Comparison of ENCODE assay signal across 7 mouse cellular contexts in the genomic region with DNA sequence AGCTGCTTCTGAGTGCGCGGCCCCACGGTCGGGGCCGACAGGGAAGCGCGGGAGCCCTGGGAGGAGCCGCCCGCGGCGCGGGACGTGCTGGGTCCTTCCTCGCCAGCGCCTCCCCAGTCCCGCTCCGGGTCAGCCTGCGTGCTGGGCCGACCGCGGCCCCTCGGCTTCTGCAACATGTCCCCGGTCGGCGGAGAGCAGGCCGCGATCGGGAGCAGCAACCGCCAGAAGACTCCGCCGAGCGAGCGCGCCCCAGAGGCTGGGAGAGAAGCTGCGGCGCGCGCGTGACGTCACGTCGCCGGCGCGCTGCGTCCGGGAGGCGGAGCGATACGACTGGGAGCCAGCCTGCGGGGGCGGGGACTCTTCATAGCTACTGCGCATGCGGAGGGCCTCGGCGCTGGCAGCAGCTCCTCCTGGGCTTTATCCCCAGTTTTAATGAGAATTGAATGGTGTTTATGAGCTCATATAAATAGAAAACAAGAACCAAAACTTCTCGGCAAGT. TPM values are rescaled to one million over a fixed set of nuclear protein-coding genes. Genes with fewer than 3 reads are reported as not detected.
DNase-seq lines count a peak whose midpoint lies in the region; ATAC-seq lines count a peak whose summit lies in the region.

A gene (minus strand): TSS at position 255 of the 499 bp plus-strand sequence.

- peak; percentile 99 for ATAC-seq in intestine, embryonic 15.5 days

- peak within 1 kb of the TSS; percentile 73 for H3K4me2 ChIP-seq in intestine, embryonic 15.5 days (replicated peaks)

- H3K27me3 ChIP-seq in intestine, embryonic 15.5 days (replicated peaks): no peaks in the 10 kb centered on the region
- H3K27me3 ChIP-seq in midbrain, embryonic 10.5 days (ENCODE audit: low read depth, poor library complexity, severe bottlenecking): no peaks in the 10 kb centered on the region

- no peaks in the 10 kb centered on the region for H3K36me3 ChIP-seq in intestine, embryonic 15.5 days
- peaks cover 15% of the 10 kb centered on the region for H3K36me3 ChIP-seq in midbrain, embryonic 10.5 days

- DNase-seq in adrenal gland, adult 2 months: peak; percentile 97
- peak; percentile 95 for DNase-seq in embryo, embryonic 11.5 days (ENCODE audit: low read depth, low spot score)
- peak; percentile 92 to 93 for DNase-seq in gastrocnemius, postnatal 36 days
- DNase-seq in left cerebral cortex, postnatal 25 days (ENCODE audit: low spot score in 2 of 2): peak; percentile 98
- DNase-seq in midbrain, embryonic 10.5 days (ENCODE audit: low spot score): peak; percentile 94
- DNase-seq in right cerebral cortex, postnatal 4 days: peak; percentile 98

- intact Hi-C loops in gastrocnemius, postnatal 36 days (cut with DNase I): loop anchor here (10.0 kb wide), 1 partner anchor 202 kb away; no protein-coding TSS in a partner anchor
- intact Hi-C loops in left cerebral cortex, postnatal 25 days (cut with DNase I): loop anchor here (2.0 to 10.0 kb wide), 2 partner anchors 94 to 202 kb away; no protein-coding TSS in a partner anchor

- peaks cover 7% of the 10 kb centered on the region for H3K4me1 ChIP-seq in intestine, embryonic 15.5 days (replicated peaks)
- H3K4me1 ChIP-seq in midbrain, embryonic 10.5 days: peaks cover 43% of the 10 kb centered on the region

- peak within 1 kb of the TSS; percentile 90 for H3K4me3 ChIP-seq in intestine, embryonic 15.5 days (replicated peaks)
- peak within 1 kb of the TSS; percentile 73 for H3K4me3 ChIP-seq in midbrain, embryonic 10.5 days

- no peaks in the 10 kb centered on the region for H3K9me3 ChIP-seq in intestine, embryonic 15.5 days
- H3K9me3 ChIP-seq in midbrain, embryonic 10.5 days (replicated peaks): no peaks in the 10 kb centered on the region

- H3K27ac ChIP-seq in intestine, embryonic 15.5 days: peak within 1 kb of the TSS; percentile 97
- H3K27ac ChIP-seq in midbrain, embryonic 10.5 days (replicated peaks): peak within 1 kb of the TSS; percentile 97

- peak within 1 kb of the TSS; percentile 98 for H3K9ac ChIP-seq in intestine, embryonic 15.5 days

- under 1% methylated on average over 56 of the region's 57 CpGs for WGBS in intestine, embryonic 15.5 days
- WGBS in midbrain, embryonic 10.5 days: under 1% methylated on average over 57 of the region's 57 CpGs

RNA-seq across cellular contexts. Expression of the gene that starts here (rescaled TPM):
- total RNA-seq in adrenal gland, adult 2 months (2021): 1 to 10 TPM; 6.4 to 9.7 TPM
- 7.1 and 8.6 TPM in 2 replicates for polyA plus RNA-seq in adrenal gland, adult 2 months (2012; rRNA removed)
- total RNA-seq in gastrocnemius, postnatal 36 days (2021): 1 to 10 TPM; 2.2 to 2.4 TPM
- polyA plus RNA-seq in intestine, embryonic 15.5 days (2015; fragmentation: Nextera tagmentation; extraction: Ambion mirVana): 11.3 and 11.9 TPM in 2 replicates
- 10 to 100 TPM; 13.3 TPM for total RNA-seq in left cerebral cortex, postnatal 25 days (2021)
- 11.6 and 12.5 TPM in 2 replicates for polyA plus RNA-seq in midbrain, embryonic 10.5 days (2016; fragmentation: Nextera tagmentation; extraction: Ambion mirVana)

Comparison
In these comparisons a context has a peak if more than half of its experiments do, and no peak if none do; other contexts are left out.
1. Peak in every context shown above with its lines: DNase-seq, ATAC-seq, H3K4me3 ChIP-seq and H3K27ac ChIP-seq.